ENCODE assay signal across 26 mouse cellular contexts in genomic region chr2:155582384-155582995, GRCm38 (mm10). TPM values are rescaled to one million over a fixed set of nuclear protein-coding genes. Genes with fewer than 3 reads are reported as not detected.
DNase-seq lines count a peak whose midpoint lies in the region; ATAC-seq lines count a peak whose summit lies in the region.
"Had no signal": no experiment of that assay in that cellular context is flagged by ENCODE, and none has a peak within 500 bp of the region (broad histone marks: within the 10 kb centered on the region; RNA-seq: fewer than 3 reads in every experiment).

No protein-coding gene starts in this region.

- H3K27ac ChIP-seq in kidney, embryonic 15.5 days, result no peak overlapping the region
- 0 out of 2 replicates have a peak overlapping the region, but pooled peaks have one; percentile 12 for H3K27ac ChIP-seq in liver, embryonic 13.5 days
- H3K27ac ChIP-seq in liver, embryonic 11.5 days (ENCODE audit: low read depth, low read length), result no peak overlapping the region
- H3K27ac ChIP-seq: embryonic facial prominence, embryonic 12.5 days; embryonic facial prominence, embryonic 15.5 days; forebrain, embryonic 12.5 days; forebrain, embryonic 15.5 days; heart, adult 2 months; heart, embryonic 10.5 days; heart, embryonic 13.5 days; hindbrain, embryonic 14.5 days had no signal

- H3K4me2 ChIP-seq in kidney, embryonic 15.5 days, result no peak overlapping the region
- no peak overlapping the region for H3K4me2 ChIP-seq in liver, embryonic 13.5 days
- H3K4me2 ChIP-seq in liver, embryonic 11.5 days, result no peak overlapping the region
- H3K4me2 ChIP-seq: embryonic facial prominence, embryonic 12.5 days; embryonic facial prominence, embryonic 15.5 days; forebrain, embryonic 12.5 days; forebrain, embryonic 15.5 days; heart, embryonic 13.5 days; hindbrain, embryonic 14.5 days had no signal

- DNase-seq in kidney, adult 18-20 months, result peak; percentile 50
- peak; percentile 81 for DNase-seq in kidney, adult 9 months
- no peak for DNase-seq in kidney, postnatal 10 days
- DNase-seq in liver, embryonic 13.5 days, result no peak
- DNase-seq in liver, embryonic 11.5 days (ENCODE audit: low spot score), result no peak
- no peak for DNase-seq in urinary bladder, postnatal 4 days (ENCODE audit: low spot score in 2 of 2)
- DNase-seq: adrenal gland, adult 2 months; adrenal gland, postnatal 14 days; cerebellum, adult 11 months; cerebellum, adult 2 months; cerebellum, adult 9-11 months; cerebellum, postnatal 25 days; gastrocnemius, postnatal 10 days; gastrocnemius, postnatal 36 days; heart, adult 2 months; heart, postnatal 14 days; heart, postnatal 4 days had no signal

- no peak overlapping the region for H3K4me3 ChIP-seq in kidney, embryonic 15.5 days (replicated peaks)
- H3K4me3 ChIP-seq in liver, embryonic 13.5 days (replicated peaks), result no peak overlapping the region
- H3K4me3 ChIP-seq in liver, embryonic 11.5 days (ENCODE audit: low read depth, low read length), result no peak overlapping the region
- H3K4me3 ChIP-seq: embryonic facial prominence, embryonic 12.5 days; embryonic facial prominence, embryonic 15.5 days; forebrain, embryonic 12.5 days; forebrain, embryonic 15.5 days; heart, adult 2 months; heart, embryonic 10.5 days; heart, embryonic 13.5 days had no signal

- H3K27me3 ChIP-seq in kidney, embryonic 15.5 days, result no peaks in the 10 kb centered on the region
- H3K27me3 ChIP-seq in liver, embryonic 13.5 days, result no peaks in the 10 kb centered on the region
- no peaks in the 10 kb centered on the region for H3K27me3 ChIP-seq in liver, embryonic 11.5 days (replicated peaks; ENCODE audit: control insufficient read depth, insufficient read depth, low read length)
- H3K27me3 ChIP-seq: embryonic facial prominence, embryonic 12.5 days; embryonic facial prominence, embryonic 15.5 days; forebrain, embryonic 12.5 days; forebrain, embryonic 15.5 days; heart, embryonic 13.5 days had no signal

- H3K9me3 ChIP-seq in kidney, embryonic 15.5 days (replicated peaks), result no peaks in the 10 kb centered on the region
- H3K9me3 ChIP-seq in liver, embryonic 13.5 days (replicated peaks), result no peaks in the 10 kb centered on the region
- no peaks in the 10 kb centered on the region for H3K9me3 ChIP-seq in liver, embryonic 11.5 days (ENCODE audit: control insufficient read depth, low read length)
- H3K9me3 ChIP-seq: embryonic facial prominence, embryonic 12.5 days; embryonic facial prominence, embryonic 15.5 days; forebrain, embryonic 12.5 days; forebrain, embryonic 15.5 days; heart, embryonic 10.5 days; heart, embryonic 13.5 days had no signal

- H3K4me1 ChIP-seq in kidney, embryonic 15.5 days, result no peaks in the 10 kb centered on the region
- H3K4me1 ChIP-seq in liver, embryonic 13.5 days (replicated peaks), result peaks cover 11% of the 10 kb centered on the region
- H3K4me1 ChIP-seq in liver, embryonic 11.5 days (replicated peaks; ENCODE audit: control insufficient read depth, insufficient read depth, low read length), result no peaks in the 10 kb centered on the region
- H3K4me1 ChIP-seq: embryonic facial prominence, embryonic 12.5 days; embryonic facial prominence, embryonic 15.5 days; forebrain, embryonic 15.5 days; heart, embryonic 10.5 days; heart, embryonic 13.5 days had no signal

- WGBS in kidney, embryonic 15.5 days, result 78% methylated on average over 4 of the region's 4 CpGs
- WGBS in liver, embryonic 13.5 days (ENCODE audit: insufficient replicate concordance), result 70% methylated on average over 4 of the region's 4 CpGs
- 73% methylated on average over 4 of the region's 4 CpGs for WGBS in liver, embryonic 11.5 days

- no peak for ATAC-seq in kidney, embryonic 15.5 days (replicated peaks; ENCODE audit: low FRiP score)
- ATAC-seq in liver, embryonic 13.5 days (ENCODE audit: low read depth), result no peak
- ATAC-seq in liver, embryonic 11.5 days (replicated peaks; ENCODE audit: low FRiP score), result no peak
- ATAC-seq: CD4-positive, CD25-positive, alpha-beta regulatory T cell, adult 4 months; forebrain, embryonic 15.5 days had no signal

- peaks cover 5% of the 10 kb centered on the region; the same call in 1 of the 2 replicates for H3K36me3 ChIP-seq in kidney, embryonic 15.5 days
- H3K36me3 ChIP-seq in liver, embryonic 13.5 days, result peaks cover 72% of the 10 kb centered on the region
- no peaks in the 10 kb centered on the region; the same call in 1 of the 2 replicates for H3K36me3 ChIP-seq in liver, embryonic 11.5 days (ENCODE audit: control insufficient read depth, insufficient read depth, low read length)
- H3K36me3 ChIP-seq: embryonic facial prominence, embryonic 12.5 days; embryonic facial prominence, embryonic 15.5 days; forebrain, embryonic 12.5 days; forebrain, embryonic 15.5 days; heart, embryonic 10.5 days had no signal

- no peak overlapping the region for H3K9ac ChIP-seq in kidney, embryonic 15.5 days
- no peak overlapping the region; the same call in 1 of the 2 replicates for H3K9ac ChIP-seq in liver, embryonic 13.5 days
- no peak overlapping the region for H3K9ac ChIP-seq in liver, embryonic 11.5 days (ENCODE audit: low read depth, low read length)
- H3K9ac ChIP-seq: embryonic facial prominence, embryonic 12.5 days; embryonic facial prominence, embryonic 15.5 days; forebrain, embryonic 12.5 days; forebrain, embryonic 15.5 days; heart, embryonic 13.5 days; hindbrain, embryonic 14.5 days had no signal

RNA-seq across cellular contexts. Expression of gene Gss, which starts 10.1 kb away (rescaled TPM):
- polyA plus RNA-seq in kidney, embryonic 15.5 days (2015; fragmentation: Nextera tagmentation; extraction: Ambion mirVana), result 40.1 and 45.0 TPM in 2 replicates
- 67.3 and 68.2 TPM in 2 replicates for polyA plus RNA-seq in liver, embryonic 13.5 days (2015; fragmentation: Nextera tagmentation; extraction: Ambion mirVana)
- polyA plus RNA-seq in liver, embryonic 11.5 days (2014; fragmentation: Nextera tagmentation; extraction: Ambion mirVana), result 59.7 and 60.5 TPM in 2 replicates

RNA-seq across cellular contexts. Expression of gene Myh7b, which starts 28.5 kb away (rescaled TPM):
- polyA plus RNA-seq in kidney, embryonic 15.5 days (2015; fragmentation: Nextera tagmentation; extraction: Ambion mirVana), result 0.93 and 1.7 TPM in 2 replicates
- polyA plus RNA-seq in liver, embryonic 13.5 days (2015; fragmentation: Nextera tagmentation; extraction: Ambion mirVana), result 2.2 TPM in 2 replicates
- polyA plus RNA-seq in liver, embryonic 11.5 days (2014; fragmentation: Nextera tagmentation; extraction: Ambion mirVana), result 4.3 and 5.3 TPM in 2 replicates
- polyA plus RNA-seq: CD4-positive, CD25-positive, alpha-beta regulatory T cell, adult 4 months had no signal

Comparison
In these comparisons a context has a peak if more than half of its experiments do, and no peak if none do; other contexts are left out.
1. DNase-seq: peak in kidney, adult 18-20 months (single experiment) and kidney, adult 9 months (single experiment); none in kidney, postnatal 10 days (single experiment), liver, embryonic 13.5 days (single experiment), liver, embryonic 11.5 days (single experiment) and urinary bladder, postnatal 4 days (0 of 2).